ENCODE assay signal across 8 mouse cellular contexts in genomic region chr15:93115674-93116102, GRCm38 (mm10).
DNase-seq lines count a peak whose midpoint lies in the region; ATAC-seq and TF ChIP-seq lines count a peak whose summit lies in the region.

No protein-coding gene starts in this region.

- no peaks in the 10 kb centered on the region for H3K27me3 ChIP-seq in forebrain, embryonic 14.5 days (replicated peaks; ENCODE audit: control insufficient read depth, insufficient read depth, low read length)
- no peaks in the 10 kb centered on the region for H3K27me3 ChIP-seq in hindbrain, postnatal 0 days (ENCODE audit: insufficient read depth, low read length)
- H3K27me3 ChIP-seq in liver, embryonic 13.5 days = no peaks in the 10 kb centered on the region

- H3K4me1 ChIP-seq in forebrain, embryonic 14.5 days (ENCODE audit: control insufficient read depth, insufficient read depth, low read length) = peaks cover 10% of the 10 kb centered on the region; the same call in 1 of the 2 replicates
- peaks cover 7% of the 10 kb centered on the region; the same call in 1 of the 2 replicates for H3K4me1 ChIP-seq in hindbrain, postnatal 0 days (ENCODE audit: insufficient read depth, low read length)
- no peaks in the 10 kb centered on the region for H3K4me1 ChIP-seq in liver, embryonic 13.5 days (replicated peaks)

- ATAC-seq in forebrain, embryonic 14.5 days = peak; percentile 93
- peak; percentile 87 for ATAC-seq in hindbrain, postnatal 0 days
- no peak for ATAC-seq in liver, embryonic 13.5 days (ENCODE audit: low read depth)

- no peak overlapping the region for H3K27ac ChIP-seq in forebrain, embryonic 14.5 days (ENCODE audit: low read depth, low read length)
- no peak overlapping the region for H3K27ac ChIP-seq in hindbrain, postnatal 0 days
- H3K27ac ChIP-seq in liver, embryonic 13.5 days = no peak overlapping the region

- peak overlapping the region; percentile 48 for H3K4me2 ChIP-seq in forebrain, embryonic 14.5 days (ENCODE audit: low read length)
- peak overlapping the region; percentile 47 for H3K4me2 ChIP-seq in hindbrain, postnatal 0 days (ENCODE audit: low read depth, low read length)
- peak overlapping the region; percentile 23; the same call in 1 of the 2 replicates for H3K4me2 ChIP-seq in liver, embryonic 13.5 days

- H3K36me3 ChIP-seq in forebrain, embryonic 14.5 days (ENCODE audit: control insufficient read depth, insufficient read depth, low read length) = no peaks in the 10 kb centered on the region
- no peaks in the 10 kb centered on the region for H3K36me3 ChIP-seq in hindbrain, postnatal 0 days (ENCODE audit: insufficient read depth, low read length)
- H3K36me3 ChIP-seq in liver, embryonic 13.5 days = no peaks in the 10 kb centered on the region

- H3K4me3 ChIP-seq in forebrain, embryonic 14.5 days (ENCODE audit: low read depth, low read length) = peak overlapping the region; percentile 15
- H3K4me3 ChIP-seq in hindbrain, postnatal 0 days (ENCODE audit: low read length) = peak overlapping the region; percentile 12; the same call in 1 of the 2 replicates
- no peak overlapping the region for H3K4me3 ChIP-seq in liver, embryonic 13.5 days (replicated peaks)

- peak overlapping the region; percentile 37; the same call in 1 of the 2 replicates for H3K9ac ChIP-seq in forebrain, embryonic 14.5 days (ENCODE audit: low read length)
- H3K9ac ChIP-seq in hindbrain, postnatal 0 days (replicated peaks; ENCODE audit: low read length) = 0 out of 2 replicates have a peak overlapping the region, but pooled peaks have one; percentile 2
- H3K9ac ChIP-seq in liver, embryonic 13.5 days = no peak overlapping the region

- DNase-seq in gastrocnemius, postnatal 10 days = peak; percentile 24
- no peak for DNase-seq in gastrocnemius, adult 8-10 months (ENCODE audit: low spot score in 2 of 2)
- DNase-seq in R1 (ENCODE audit: low read depth, low spot score) = peak; percentile 75
- peak; percentile 86 for DNase-seq in forebrain, embryonic 14.5 days (ENCODE audit: low spot score)
- DNase-seq in hindbrain, postnatal 0 days (ENCODE audit: low spot score) = peak; percentile 81
- no peak for DNase-seq in liver, embryonic 13.5 days
- peak; percentile 26 for DNase-seq in right cerebral cortex, postnatal 14 days
- DNase-seq in natural killer cell, adult 2 months (ENCODE audit: low spot score in 2 of 2) = no peak

- WGBS in forebrain, embryonic 14.5 days = 2% methylated on average over 16 of the region's 16 CpGs
- 4% methylated on average over 16 of the region's 16 CpGs for WGBS in hindbrain, postnatal 0 days
- 18% methylated on average over 16 of the region's 16 CpGs for WGBS in liver, embryonic 13.5 days (ENCODE audit: insufficient replicate concordance)

- H3K9me3 ChIP-seq in forebrain, embryonic 14.5 days (replicated peaks; ENCODE audit: control insufficient read depth, low read length) = no peaks in the 10 kb centered on the region
- H3K9me3 ChIP-seq in hindbrain, postnatal 0 days (ENCODE audit: low read length) = no peaks in the 10 kb centered on the region
- H3K9me3 ChIP-seq in liver, embryonic 13.5 days (replicated peaks) = no peaks in the 10 kb centered on the region

- peak; percentile 60 for TF ChIP-seq CTCF in hindbrain, postnatal 0 days (IDR thresholded peaks at IDR 0.05; ENCODE audit: low read depth)

Comparison
In these comparisons a context has a peak if more than half of its experiments do, and no peak if none do; other contexts are left out.
1. DNase-seq: peak in gastrocnemius, postnatal 10 days (single experiment), R1 (single experiment), forebrain, embryonic 14.5 days (single experiment), hindbrain, postnatal 0 days (single experiment) and right cerebral cortex, postnatal 14 days (single experiment); none in gastrocnemius, adult 8-10 months (0 of 2), liver, embryonic 13.5 days (single experiment) and natural killer cell, adult 2 months (0 of 2).
2. Peak in every context shown above with its lines, with median percentiles within 50 percentile points of each other: H3K4me2 ChIP-seq.